Mouse (Mus musculus) heart, embryonic 10.5 days (tissue): ENCODE data around the gene Metap1d. TPM values are rescaled to one million over a fixed set of nuclear protein-coding genes. Genes with fewer than 3 reads are reported as not detected.

Experiments
- polyA plus RNA-seq: library from polyadenylated mRNA; unstranded; fragments of >200 nt; fragmentation: Nextera tagmentation; extraction: Ambion mirVana; gene quantifications from 2 replicates; pipeline ENCODE4 v1.2.1, GENCODE M21; 2016

The Metap1d gene
- polyA plus RNA-seq, 1 experiment from 2014 or later = 29.0 TPM

Other genes starting within 250 kb of the Metap1d start
- gene Dync1i2, start 241.6 kb upstream of the Metap1d start, polyA plus RNA-seq = 69.4 and 70.4 TPM in 2 replicates
- 47.0 and 86.1 TPM in 2 replicates for gene Slc25a12, start 85.5 kb upstream of the Metap1d start, polyA plus RNA-seq
- 161 and 182 TPM in 2 replicates for gene Hat1, start 64.3 kb upstream of the Metap1d start, polyA plus RNA-seq
- gene Dlx1, start 74.8 kb downstream of the Metap1d start, polyA plus RNA-seq = 3.5 and 4.3 TPM in 2 replicates
- gene Dlx2, start 93.5 kb downstream of the Metap1d start, polyA plus RNA-seq = 3.0 and 3.9 TPM in 2 replicates